Mouse (Mus musculus): ENCODE results near the gene Parpbp.

Parpbp gene

DNA sequence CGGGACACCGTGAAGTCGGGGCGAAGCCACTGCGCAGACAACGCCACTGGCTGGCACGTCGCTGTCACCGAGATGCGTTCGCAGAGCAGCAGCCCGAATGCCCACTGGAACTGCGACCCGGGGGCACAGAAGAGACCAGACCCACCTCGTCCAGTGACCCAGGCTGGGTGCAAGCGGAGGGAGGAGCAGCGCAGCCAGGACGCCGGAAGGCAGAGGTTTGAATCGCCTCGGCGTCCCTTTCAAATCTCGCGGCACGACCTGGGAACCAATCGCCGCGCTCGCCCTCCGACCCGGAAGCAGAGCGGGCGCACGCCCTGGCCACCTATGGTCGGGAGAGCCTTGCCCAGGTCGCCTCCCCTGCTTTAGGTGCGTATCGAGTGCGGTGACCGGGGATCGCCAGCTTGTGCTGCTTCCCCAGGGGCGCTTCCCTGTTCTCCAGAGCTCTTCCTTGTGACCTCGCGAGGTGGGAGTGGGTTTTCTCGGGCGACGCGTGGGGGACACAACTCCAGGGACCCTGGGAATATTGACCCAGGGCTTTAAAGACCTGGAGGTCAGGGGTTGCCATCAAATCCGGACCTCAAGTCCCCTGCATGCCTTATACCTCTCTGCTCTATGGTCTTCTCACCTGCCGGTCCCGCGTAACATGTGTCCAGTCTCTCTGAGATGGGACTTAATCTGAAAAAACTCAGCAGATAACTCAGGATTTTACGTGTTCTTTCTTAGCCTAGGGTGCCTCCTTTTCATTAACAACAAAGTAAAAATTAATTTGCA is at the start of gene Parpbp, which contains the start of gene Nup37:
Gene Parpbp (minus strand): TSS at position 235 of the 771 bp plus-strand sequence.
Gene Nup37 (plus strand): TSS at position 286 of the 771 bp plus-strand sequence.
- peak; percentile 88 for DNase-seq

- DNase-seq, result no peak
Observed at GRCm38 (mm10) chr10:88167438-88168077, 20.8 kb upstream of the Parpbp start.

- no peak for DNase-seq
Observed at GRCm38 (mm10) chr10:88166158-88166557, 19.4 kb upstream of the Parpbp start.

- no peak for DNase-seq
Observed at GRCm38 (mm10) chr10:88162676-88163075, 15.9 kb upstream of the Parpbp start.

- DNase-seq, result no peak
Observed at GRCm38 (mm10) chr10:88162096-88162495, 15.4 kb upstream of the Parpbp start.

- no peak for DNase-seq
Observed at GRCm38 (mm10) chr10:88151658-88152057, 4.9 kb upstream of the Parpbp start.

DNA sequence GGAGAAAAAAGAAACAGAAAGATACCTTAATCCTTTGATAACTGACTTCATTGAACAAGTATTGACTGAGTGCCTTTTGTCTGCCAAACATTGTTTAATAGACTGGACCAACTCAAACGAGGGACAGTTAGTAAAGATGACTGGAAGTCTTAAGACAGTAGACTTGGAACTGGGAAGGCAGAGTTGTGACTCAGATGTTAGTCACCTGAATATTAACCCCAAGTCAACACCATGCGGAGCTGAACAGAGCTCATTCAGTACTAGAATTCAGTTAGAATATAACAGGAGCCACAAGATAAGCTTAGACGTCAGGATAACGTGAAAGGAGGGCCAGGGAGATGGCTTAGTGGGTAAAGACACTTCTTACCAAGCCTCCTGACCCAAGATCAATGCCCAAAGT is 3.6 kb upstream of the Parpbp start:
- DNase-seq, result no peak

- DNase-seq, result no peak
Observed at GRCm38 (mm10) chr10:88146187-88146586, 554 bp downstream of the Parpbp start.

GRCm38 (mm10) chr10:88135630-88136029 is 11.1 kb downstream of the Parpbp start:
- no peak for DNase-seq

- DNase-seq, result no peak
Observed at GRCm38 (mm10) chr10:88119721-88120120, 27.0 kb downstream of the Parpbp start.

GRCm38 (mm10) chr10:88113290-88113689 is 33.5 kb downstream of the Parpbp start:
- no peak for DNase-seq

GRCm38 (mm10) chr10:88106169-88106568 is 40.6 kb downstream of the Parpbp start:
- no peak for DNase-seq

GRCm38 (mm10) chr10:88090772-88091171 is 56.0 kb downstream of the Parpbp start, which contains the start of gene Pmch:
Gene Pmch, plus strand, starts transcription at chr10:88091072.
- no peak for DNase-seq

DNA sequence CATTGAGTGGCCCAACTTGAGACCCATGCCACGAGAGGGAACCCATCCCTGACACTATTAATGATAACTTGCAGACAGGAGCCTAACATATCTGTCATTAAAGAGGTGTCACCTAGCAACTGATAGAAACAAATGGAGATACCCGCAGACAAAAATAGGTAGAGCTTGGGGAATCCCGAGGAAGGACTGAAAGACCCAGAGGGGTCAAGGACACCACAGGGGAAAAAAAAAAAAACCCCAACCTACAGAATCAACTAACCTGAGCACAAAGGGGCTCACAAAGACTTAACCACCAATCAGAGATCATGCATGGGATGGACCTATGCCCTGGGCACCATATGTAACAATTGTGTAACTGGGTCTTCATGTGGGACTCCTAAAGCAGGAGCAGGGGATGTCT is 79.4 kb downstream of the Parpbp start:
- no peak for DNase-seq

DNA sequence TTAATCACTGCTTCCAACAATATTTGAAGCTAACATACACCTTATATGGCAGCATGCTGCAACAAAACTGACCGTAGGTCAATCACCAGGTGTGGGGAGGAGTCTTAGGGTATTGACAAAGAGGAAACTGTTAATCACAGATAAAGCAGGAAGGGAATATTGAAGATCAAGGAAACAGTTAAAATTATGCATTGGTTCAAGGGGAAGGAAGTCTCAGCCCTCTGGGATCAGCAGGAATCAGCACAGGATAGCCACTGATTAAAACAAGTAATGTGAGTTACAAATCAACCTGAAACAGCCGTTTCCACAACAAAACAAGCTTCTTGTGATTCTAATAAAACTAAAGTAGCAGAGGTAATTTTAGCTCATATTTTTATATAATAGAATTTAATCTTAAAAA is 81.9 kb downstream of the Parpbp start:
- DNase-seq, result no peak

- no peak for DNase-seq
Observed at GRCm38 (mm10) chr10:88063436-88063835, 83.3 kb downstream of the Parpbp start.

- DNase-seq, result peak; percentile 12
Observed at GRCm38 (mm10) chr10:88056950-88057649, 89.6 kb downstream of the Parpbp start.

- DNase-seq, result no peak
Observed at GRCm38 (mm10) chr10:88054233-88054985, 92.3 kb downstream of the Parpbp start.

DNA sequence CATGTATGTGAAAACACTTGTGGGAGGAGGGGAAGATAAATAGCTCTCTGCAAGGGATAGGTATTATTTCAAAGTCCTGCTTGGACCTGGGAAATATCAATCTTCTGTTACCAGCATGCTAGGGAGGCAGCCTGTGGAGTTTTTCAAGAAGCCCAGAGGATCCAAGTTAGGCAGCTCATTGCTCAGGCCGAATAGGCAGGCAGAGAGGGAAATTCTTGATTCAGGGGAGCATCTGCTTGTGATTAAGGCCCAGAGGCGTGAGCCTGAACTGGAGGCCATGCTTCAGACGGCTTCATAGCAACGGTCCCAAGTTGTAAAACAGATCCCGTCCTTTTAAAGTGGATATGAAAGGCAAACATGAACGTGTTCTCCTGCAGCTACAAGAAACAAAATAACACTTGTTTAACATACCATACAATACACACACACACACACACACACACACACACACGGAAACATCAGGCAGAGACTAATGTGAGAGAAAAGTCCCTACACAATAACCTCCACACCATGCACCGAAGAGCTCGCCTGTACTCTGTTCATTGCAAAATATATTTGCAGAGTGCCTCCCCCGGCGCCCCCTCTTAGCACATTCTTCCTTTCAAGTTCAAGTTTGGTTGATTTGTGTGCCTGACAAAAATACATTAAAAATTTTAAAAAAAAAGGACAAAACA is 100.5 kb downstream of the Parpbp start:
- no peak for DNase-seq

DNA sequence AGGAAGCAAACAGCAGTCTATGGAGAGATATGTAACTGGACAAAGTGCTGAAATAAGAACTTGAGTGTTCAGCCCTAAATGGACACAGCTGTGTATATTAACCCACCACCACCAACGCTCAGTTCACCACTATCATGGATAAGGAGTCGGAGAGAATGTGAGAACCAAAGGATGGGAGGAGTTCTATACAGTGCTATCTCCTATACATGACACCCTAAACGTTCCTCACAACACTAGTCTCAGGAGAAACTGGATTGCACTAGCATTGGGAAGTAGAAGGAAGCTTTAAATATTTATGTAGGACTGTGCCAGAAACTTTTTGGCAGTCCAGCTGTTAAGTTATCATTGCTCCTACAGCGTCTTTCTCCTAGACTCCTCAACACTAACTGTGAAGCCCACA is 102.4 kb downstream of the Parpbp start:
- no peak for DNase-seq

Data from right cerebral cortex, postnatal 14 days (tissue).